Comparison of ENCODE assay signal across 7 mouse cellular contexts in the genomic region with DNA sequence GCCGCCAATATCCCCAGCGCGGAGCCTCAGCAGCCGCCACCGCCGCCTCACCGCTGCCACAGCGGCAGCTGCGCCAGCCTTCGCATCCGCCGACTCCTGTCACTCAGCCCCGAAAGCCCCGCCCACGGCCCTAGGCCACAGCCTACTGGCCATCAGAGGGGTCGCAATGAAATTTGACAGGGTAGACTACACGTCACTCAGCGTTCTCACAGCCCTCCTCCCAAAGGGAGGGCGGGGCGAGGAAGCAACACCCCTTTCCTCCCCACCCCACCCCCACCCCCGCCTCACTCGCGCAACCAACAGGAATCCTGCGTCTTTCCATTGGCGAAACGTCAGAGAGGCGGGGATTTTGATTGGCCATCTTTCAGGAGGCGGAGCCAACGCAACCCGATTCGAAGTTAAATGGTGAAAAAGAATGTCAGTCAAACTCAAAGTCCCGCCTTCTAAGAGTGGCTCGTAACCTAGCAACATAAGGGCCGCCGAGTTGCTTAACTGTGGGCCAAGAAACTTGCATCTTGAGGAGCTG. TPM values are rescaled to one million over a fixed set of nuclear protein-coding genes. Genes with fewer than 3 reads are reported as not detected.
DNase-seq lines count a peak whose midpoint lies in the region; ATAC-seq and TF ChIP-seq lines count a peak whose summit lies in the region.

A gene (minus strand): TSS at position 105 of the 526 bp plus-strand sequence.
A gene (plus strand): TSS at position 448 of the 526 bp plus-strand sequence.

- DNase-seq in adrenal gland, postnatal 25 days, result peak; percentile 99
- DNase-seq in heart, adult 2 months, result peak; percentile 99
- peak; percentile 99 for DNase-seq in kidney, adult 8-10 months
- DNase-seq in spleen, postnatal 10 days (ENCODE audit: low spot score in 2 of 2), result peak; percentile 98 to 100

- peak; percentile 93 for TF ChIP-seq POLR2A in heart, adult 2 months (IDR thresholded peaks at IDR 0.05; ENCODE audit: insufficient read depth, low read depth, low read length)

- no peaks in the 10 kb centered on the region for H3K9me3 ChIP-seq in embryonic facial prominence, embryonic 12.5 days
- H3K9me3 ChIP-seq in limb, embryonic 13.5 days, result no peaks in the 10 kb centered on the region
- no peaks in the 10 kb centered on the region for H3K9me3 ChIP-seq in midbrain, embryonic 16.5 days (replicated peaks; ENCODE audit: control insufficient read depth, low read length, poor library complexity, severe bottlenecking)

- TF ChIP-seq EP300 in heart, adult 2 months (IDR thresholded peaks at IDR 0.05; ENCODE audit: insufficient read depth, low read depth, low read length), result no peak

- H3K4me3 ChIP-seq in embryonic facial prominence, embryonic 12.5 days, result peak within 1 kb of the TSS; percentile 73
- H3K4me3 ChIP-seq in heart, adult 2 months, result peak within 1 kb of the TSS; percentile 83
- H3K4me3 ChIP-seq in limb, embryonic 13.5 days, result peak within 1 kb of the TSS; percentile 83
- H3K4me3 ChIP-seq in midbrain, embryonic 16.5 days (ENCODE audit: low read depth, low read length), result peak within 1 kb of the TSS; percentile 79

- H3K27ac ChIP-seq in embryonic facial prominence, embryonic 12.5 days, result peak within 1 kb of the TSS; percentile 18; the same call in 1 of the 2 replicates
- H3K27ac ChIP-seq in heart, adult 2 months, result peak within 1 kb of the TSS; percentile 85
- H3K27ac ChIP-seq in limb, embryonic 13.5 days, result peak within 1 kb of the TSS; percentile 61; the same call in 1 of the 2 replicates
- H3K27ac ChIP-seq in midbrain, embryonic 16.5 days (ENCODE audit: low read length), result peak within 1 kb of the TSS; percentile 77

- H3K79me2 ChIP-seq in heart, adult 2 months (replicated peaks; ENCODE audit: control insufficient read depth, insufficient read depth, low read length), result no peaks in the 10 kb centered on the region

- peak within 1 kb of the TSS; percentile 72 for H3K9ac ChIP-seq in embryonic facial prominence, embryonic 12.5 days
- H3K9ac ChIP-seq in heart, adult 2 months (ENCODE audit: low read depth, low read length), result peak within 1 kb of the TSS; percentile 86
- peak within 1 kb of the TSS; percentile 89 for H3K9ac ChIP-seq in limb, embryonic 13.5 days
- peak within 1 kb of the TSS; percentile 92 for H3K9ac ChIP-seq in midbrain, embryonic 16.5 days (ENCODE audit: low read depth, low read length)

- peak; percentile 54 for TF ChIP-seq CTCF in heart, adult 2 months (IDR thresholded peaks at IDR 0.05)

- peaks cover 6% of the 10 kb centered on the region; the same call in 1 of the 2 replicates for H3K36me3 ChIP-seq in embryonic facial prominence, embryonic 12.5 days
- H3K36me3 ChIP-seq in heart, adult 2 months (ENCODE audit: control insufficient read depth, insufficient read depth, low read length), result no peaks in the 10 kb centered on the region
- peaks cover 15% of the 10 kb centered on the region for H3K36me3 ChIP-seq in limb, embryonic 13.5 days
- no peaks in the 10 kb centered on the region; the same call in 1 of the 2 replicates for H3K36me3 ChIP-seq in midbrain, embryonic 16.5 days (ENCODE audit: control insufficient read depth, insufficient read depth, low read length)

- ATAC-seq in embryonic facial prominence, embryonic 12.5 days (ENCODE audit: insufficient number of reproducible peaks, insufficient read depth, low FRiP score, low TSS enrichment), result peak; percentile 93
- peak; percentile 99 for ATAC-seq in limb, embryonic 13.5 days (ENCODE audit: low FRiP score, low read depth)
- ATAC-seq in midbrain, embryonic 16.5 days, result peak; percentile 97

- H3K4me1 ChIP-seq in embryonic facial prominence, embryonic 12.5 days, result peaks cover 26% of the 10 kb centered on the region
- H3K4me1 ChIP-seq in heart, adult 2 months (ENCODE audit: control insufficient read depth, insufficient read depth, low read length), result peaks cover 10% of the 10 kb centered on the region
- peaks cover 29% of the 10 kb centered on the region for H3K4me1 ChIP-seq in limb, embryonic 13.5 days
- H3K4me1 ChIP-seq in midbrain, embryonic 16.5 days (ENCODE audit: control insufficient read depth, insufficient read depth, low read length), result peaks cover 12% of the 10 kb centered on the region

- peak within 1 kb of the TSS; percentile 95 for H3K4me2 ChIP-seq in embryonic facial prominence, embryonic 12.5 days (replicated peaks)
- peak within 1 kb of the TSS; percentile 97 for H3K4me2 ChIP-seq in limb, embryonic 13.5 days (replicated peaks)
- peak within 1 kb of the TSS; percentile 99 for H3K4me2 ChIP-seq in midbrain, embryonic 16.5 days (ENCODE audit: low read length)

- WGBS in embryonic facial prominence, embryonic 12.5 days, result under 1% methylated on average over 35 of the region's 35 CpGs
- WGBS in heart, adult 2 months, result under 1% methylated on average over 35 of the region's 35 CpGs
- 0% methylated on average over 35 of the region's 35 CpGs for WGBS in limb, embryonic 13.5 days
- under 1% methylated on average over 34 of the region's 35 CpGs for WGBS in midbrain, embryonic 16.5 days

- H3K27me3 ChIP-seq in embryonic facial prominence, embryonic 12.5 days, result no peaks in the 10 kb centered on the region
- H3K27me3 ChIP-seq in heart, adult 2 months (ENCODE audit: control insufficient read depth, insufficient read depth, low read length), result no peaks in the 10 kb centered on the region
- H3K27me3 ChIP-seq in limb, embryonic 13.5 days, result no peaks in the 10 kb centered on the region
- no peaks in the 10 kb centered on the region for H3K27me3 ChIP-seq in midbrain, embryonic 16.5 days (ENCODE audit: control insufficient read depth, insufficient read depth, low read depth, low read length)

- intact Hi-C loops in heart, adult 2 months (cut with DNase I), result loop anchor here (1.0 to 2.0 kb wide), 2 partner anchors 25 to 78 kb away; a partner anchor contains a TSS

RNA-seq across cellular contexts. Expression of the first gene that starts in this region (rescaled TPM):
- total RNA-seq in adrenal gland, postnatal 25 days (2021), result 40.2 and 42.4 TPM in 2 replicates
- polyA plus RNA-seq in embryonic facial prominence, embryonic 12.5 days (2016; fragmentation: Nextera tagmentation; extraction: Ambion mirVana), result 17.4 and 18.9 TPM in 2 replicates
- 10 to 100 TPM; 30.7 to 35.1 TPM for total RNA-seq in heart, adult 2 months (2021)
- 53.7 and 59.7 TPM in 2 replicates for polyA plus RNA-seq in heart, adult 2 months (2012; rRNA removed)
- 23.7 and 24.0 TPM in 2 replicates for polyA plus RNA-seq in limb, embryonic 13.5 days (2015; fragmentation: Nextera tagmentation; extraction: Ambion mirVana)
- 13.1 and 13.5 TPM in 2 replicates for polyA plus RNA-seq in midbrain, embryonic 16.5 days (2015; fragmentation: Nextera tagmentation; extraction: Ambion mirVana)

RNA-seq across cellular contexts. Expression of the second gene that starts in this region (rescaled TPM):
- total RNA-seq in adrenal gland, postnatal 25 days (2021), result 0.57 and 0.67 TPM in 2 replicates
- polyA plus RNA-seq in embryonic facial prominence, embryonic 12.5 days (2016; fragmentation: Nextera tagmentation; extraction: Ambion mirVana), result 0.65 and 0.70 TPM in 2 replicates
- not detected for total RNA-seq in heart, adult 2 months (2021)
- 0.14 and 0.20 TPM in 2 replicates for polyA plus RNA-seq in heart, adult 2 months (2012; rRNA removed)
- 0.68 and 0.69 TPM in 2 replicates for polyA plus RNA-seq in limb, embryonic 13.5 days (2015; fragmentation: Nextera tagmentation; extraction: Ambion mirVana)
- 2.0 and 2.1 TPM in 2 replicates for polyA plus RNA-seq in midbrain, embryonic 16.5 days (2015; fragmentation: Nextera tagmentation; extraction: Ambion mirVana)

Comparison
In these comparisons a context has a peak if more than half of its experiments do, and no peak if none do; other contexts are left out.
1. Peak in every context shown above with its lines: DNase-seq, ATAC-seq, H3K4me3 ChIP-seq and H3K27ac ChIP-seq.
2. H3K27ac ChIP-seq: peak in every context shown above with its lines; median percentile 85 in heart, adult 2 months; 77 in midbrain, embryonic 16.5 days; 61 in limb, embryonic 13.5 days; 18 in embryonic facial prominence, embryonic 12.5 days.